Mouse (Mus musculus): ENCODE results near the gene Nfatc3. TPM values are rescaled to one million over a fixed set of nuclear protein-coding genes. Genes with fewer than 3 reads are reported as not detected.

The Nfatc3 gene
- polyA plus RNA-seq, 1 experiment from 2014 or later: 3.0 TPM

DNA sequence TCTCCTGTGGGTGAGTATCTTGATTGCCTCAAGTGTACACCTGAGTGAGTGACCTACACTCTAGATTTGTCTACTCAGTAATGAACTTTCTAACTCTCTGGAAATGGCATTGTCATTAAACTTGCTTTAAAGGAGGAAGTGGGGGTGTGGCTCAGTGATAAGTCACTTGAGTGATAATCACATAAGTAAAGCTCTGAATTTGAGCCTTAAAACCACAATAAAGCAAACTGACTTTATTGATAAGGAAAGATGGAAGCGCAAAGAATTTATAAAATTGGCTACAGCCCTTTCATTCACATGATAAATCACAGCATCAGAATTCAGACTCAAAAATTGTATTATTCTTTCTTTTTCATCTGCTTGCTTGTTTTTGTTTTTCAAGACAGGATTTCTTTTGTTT is 98.8 kb downstream of the Nfatc3 start:
- ATAC-seq (ENCODE audit: low read depth): no peak
- Histone ChIP-seq H3K4me3 (ENCODE audit: low read depth, low read length) (no peak overlapping the region), H3K9ac (ENCODE audit: low read depth, low read length) (no peak overlapping the region), H3K36me3 (ENCODE audit: control insufficient read depth, insufficient read depth) (no peaks in the 10 kb centered on the region), H3K4me2 (ENCODE audit: low read depth, low read length) (no peak overlapping the region), H3K27me3 (ENCODE audit: control insufficient read depth, insufficient read depth, low read depth, low read length) (no peaks in the 10 kb centered on the region), H3K4me1 (ENCODE audit: control insufficient read depth, low read depth, low read length) (peaks cover 6% of the 10 kb centered on the region), H3K9me3 (replicated peaks; ENCODE audit: control insufficient read depth, low read length) (no peaks in the 10 kb centered on the region), H3K27ac (ENCODE audit: low read length) (no peak overlapping the region)
- 26% methylated on average over 1 of the region's 1 CpGs for WGBS (ENCODE audit: insufficient replicate concordance)

DNA sequence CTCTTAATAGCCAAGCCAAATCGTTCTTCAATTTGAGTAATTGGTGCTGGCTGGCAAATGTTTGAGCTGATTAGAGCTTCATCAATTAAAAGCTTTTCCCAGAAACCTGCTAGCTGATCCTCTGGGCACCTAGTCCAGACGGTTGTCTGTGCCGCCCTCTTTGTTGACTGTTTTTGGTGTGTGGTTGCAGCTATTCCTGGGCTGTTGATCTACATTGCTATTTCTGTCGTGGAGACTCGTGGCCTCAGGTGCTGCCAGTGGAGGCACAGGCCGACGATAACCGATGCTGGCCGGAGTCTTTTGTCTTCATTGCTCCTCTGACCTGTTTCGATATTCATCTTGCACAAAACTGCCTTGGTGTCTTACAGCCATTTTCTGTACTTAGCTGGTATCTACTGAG is 99.7 kb downstream of the Nfatc3 start:
- Histone ChIP-seq H3K36me3 (ENCODE audit: control insufficient read depth, insufficient read depth) (no peaks in the 10 kb centered on the region), H3K4me2 (ENCODE audit: low read depth, low read length) (no peak overlapping the region), H3K9ac (ENCODE audit: low read depth, low read length) (no peak overlapping the region), H3K27ac (ENCODE audit: low read length) (no peak overlapping the region), H3K4me1 (ENCODE audit: control insufficient read depth, low read depth, low read length) (peaks cover 3% of the 10 kb centered on the region), H3K27me3 (ENCODE audit: control insufficient read depth, insufficient read depth, low read depth, low read length) (no peaks in the 10 kb centered on the region), H3K4me3 (ENCODE audit: low read depth, low read length) (no peak overlapping the region), H3K9me3 (replicated peaks; ENCODE audit: control insufficient read depth, low read length) (no peaks in the 10 kb centered on the region)
- 80% methylated on average over 10 of the region's 10 CpGs for WGBS (ENCODE audit: insufficient replicate concordance)
- no peak for ATAC-seq (ENCODE audit: low read depth)

GRCm38 (mm10) chr8:106159876-106160275 is 101.2 kb downstream of the Nfatc3 start:
- WGBS (ENCODE audit: insufficient replicate concordance): 83% methylated on average over 6 of the region's 6 CpGs
- ATAC-seq (ENCODE audit: low read depth): no peak
- Histone ChIP-seq H3K27ac (ENCODE audit: low read length) (no peak overlapping the region), H3K4me1 (ENCODE audit: control insufficient read depth, low read depth, low read length) (no peaks in the 10 kb centered on the region), H3K4me3 (ENCODE audit: low read depth, low read length) (no peak overlapping the region), H3K9me3 (replicated peaks; ENCODE audit: control insufficient read depth, low read length) (no peaks in the 10 kb centered on the region), H3K9ac (ENCODE audit: low read depth, low read length) (no peak overlapping the region), H3K27me3 (ENCODE audit: control insufficient read depth, insufficient read depth, low read depth, low read length) (no peaks in the 10 kb centered on the region), H3K4me2 (ENCODE audit: low read depth, low read length) (no peak overlapping the region), H3K36me3 (ENCODE audit: control insufficient read depth, insufficient read depth) (no peaks in the 10 kb centered on the region)

DNA sequence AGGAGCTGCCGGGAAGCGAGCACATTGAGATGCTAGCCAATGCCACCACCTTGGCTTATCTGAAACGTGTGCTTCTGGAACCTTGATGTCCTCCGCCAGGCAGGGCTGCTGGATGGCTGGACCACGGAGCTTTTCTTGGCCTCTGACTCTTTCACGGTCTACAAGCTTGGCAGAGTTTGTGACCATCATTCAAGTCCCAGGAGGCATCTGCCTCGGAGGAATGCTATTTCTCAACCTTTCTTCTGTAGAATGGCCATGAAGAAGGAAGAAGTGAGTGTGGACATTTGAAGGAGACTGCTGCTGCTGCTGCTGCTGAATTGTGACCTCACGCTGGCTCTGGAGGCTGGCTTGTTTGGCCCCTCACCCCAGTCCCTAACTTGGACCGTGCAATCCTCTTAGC is 104.6 kb downstream of the Nfatc3 start:
- 79% methylated on average over 9 of the region's 9 CpGs for WGBS (ENCODE audit: insufficient replicate concordance)
- H3K27ac ChIP-seq (ENCODE audit: low read length): no peak overlapping the region
- no peak overlapping the region for H3K9ac ChIP-seq (ENCODE audit: low read depth, low read length)
- no peak overlapping the region for H3K4me3 ChIP-seq (ENCODE audit: low read depth, low read length)
- no peaks in the 10 kb centered on the region for H3K9me3 ChIP-seq (replicated peaks; ENCODE audit: control insufficient read depth, low read length)
- H3K4me1 ChIP-seq (ENCODE audit: control insufficient read depth, low read depth, low read length): peaks cover 3% of the 10 kb centered on the region
- H3K4me2 ChIP-seq (ENCODE audit: low read depth, low read length): no peak overlapping the region
- H3K36me3 ChIP-seq (ENCODE audit: control insufficient read depth, insufficient read depth): no peaks in the 10 kb centered on the region
- peaks cover 3% of the 10 kb centered on the region; the same call in 1 of the 2 replicates for H3K27me3 ChIP-seq (ENCODE audit: control insufficient read depth, insufficient read depth, low read depth, low read length)
- no peak for ATAC-seq (ENCODE audit: low read depth)

DNA sequence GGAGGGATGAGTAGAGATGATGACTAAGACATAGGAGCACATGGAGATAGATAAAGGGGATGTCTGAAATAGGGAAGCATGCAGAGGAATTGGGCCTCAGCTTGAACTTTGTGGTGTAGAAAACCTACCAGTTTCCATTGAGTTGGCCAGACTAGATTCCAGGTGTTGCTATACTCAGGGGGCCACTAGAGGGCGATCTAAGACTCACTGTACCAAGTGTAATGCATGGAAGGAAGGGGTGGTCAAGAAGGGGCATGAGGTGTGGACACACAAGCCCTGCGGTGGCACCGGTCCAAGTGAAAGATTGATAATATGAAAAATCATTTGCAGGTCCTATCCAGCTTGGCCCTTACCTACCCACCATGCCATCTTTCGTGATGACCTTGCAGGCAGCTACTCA is 106.8 kb downstream of the Nfatc3 start:
- no peak overlapping the region for H3K27ac ChIP-seq (ENCODE audit: low read length)
- no peak for ATAC-seq (ENCODE audit: low read depth)
- H3K36me3 ChIP-seq (ENCODE audit: control insufficient read depth, insufficient read depth): no peaks in the 10 kb centered on the region
- WGBS (ENCODE audit: insufficient replicate concordance): 26% methylated on average over 4 of the region's 4 CpGs
- H3K9ac ChIP-seq (ENCODE audit: low read depth, low read length): no peak overlapping the region
- no peaks in the 10 kb centered on the region for H3K9me3 ChIP-seq (replicated peaks; ENCODE audit: control insufficient read depth, low read length)
- peaks cover 17% of the 10 kb centered on the region for H3K4me1 ChIP-seq (ENCODE audit: control insufficient read depth, low read depth, low read length)
- H3K4me2 ChIP-seq (ENCODE audit: low read depth, low read length): no peak overlapping the region
- H3K27me3 ChIP-seq (ENCODE audit: control insufficient read depth, insufficient read depth, low read depth, low read length): peaks cover 9% of the 10 kb centered on the region
- no peak overlapping the region for H3K4me3 ChIP-seq (ENCODE audit: low read depth, low read length)

- Histone ChIP-seq H3K4me2 (ENCODE audit: low read depth, low read length) (peak within 1 kb of the TSS; percentile 99), H3K9ac (ENCODE audit: low read depth, low read length) (peak within 1 kb of the TSS; percentile 67), H3K27ac (ENCODE audit: low read length) (0 out of 2 replicates have a peak within 1 kb of the TSS, but pooled peaks have one; percentile 8), H3K4me1 (ENCODE audit: control insufficient read depth, low read depth, low read length) (peaks cover 17% of the 10 kb centered on the region), H3K36me3 (ENCODE audit: control insufficient read depth, insufficient read depth) (no peaks in the 10 kb centered on the region), H3K4me3 (ENCODE audit: low read depth, low read length) (peak within 1 kb of the TSS; percentile 74), H3K9me3 (replicated peaks; ENCODE audit: control insufficient read depth, low read length) (no peaks in the 10 kb centered on the region), H3K27me3 (ENCODE audit: control insufficient read depth, insufficient read depth, low read depth, low read length) (peaks cover 9% of the 10 kb centered on the region)
- under 1% methylated on average over 59 of the region's 59 CpGs for WGBS (ENCODE audit: insufficient replicate concordance)
- peak; percentile 88 for ATAC-seq (ENCODE audit: low read depth)
Measured at GRCm38 (mm10) chr8:106168356-106169016, 109.8 kb downstream of the Nfatc3 start, which contains the start of gene Slc7a6. TSS of gene Slc7a6 (plus strand) at chr8:106168857.

- Histone ChIP-seq H3K9ac (ENCODE audit: low read depth, low read length) (peak overlapping the region; percentile 67), H3K4me3 (ENCODE audit: low read depth, low read length) (peak overlapping the region; percentile 74), H3K4me2 (ENCODE audit: low read depth, low read length) (peak overlapping the region; percentile 99), H3K4me1 (ENCODE audit: control insufficient read depth, low read depth, low read length) (peaks cover 17% of the 10 kb centered on the region), H3K27me3 (ENCODE audit: control insufficient read depth, insufficient read depth, low read depth, low read length) (peaks cover 9% of the 10 kb centered on the region), H3K36me3 (ENCODE audit: control insufficient read depth, insufficient read depth) (no peaks in the 10 kb centered on the region), H3K27ac (ENCODE audit: low read length) (no peak overlapping the region), H3K9me3 (replicated peaks; ENCODE audit: control insufficient read depth, low read length) (no peaks in the 10 kb centered on the region)
- ATAC-seq (ENCODE audit: low read depth): peak; percentile 55
- WGBS (ENCODE audit: insufficient replicate concordance): 2% methylated on average over 54 of the region's 54 CpGs
Measured at GRCm38 (mm10) chr8:106169017-106169933, 110.6 kb downstream of the Nfatc3 start.

- Histone ChIP-seq H3K9ac (ENCODE audit: low read depth, low read length) (no peak overlapping the region; the same call in 1 of the 2 replicates), H3K4me2 (ENCODE audit: low read depth, low read length) (peak overlapping the region; percentile 99), H3K9me3 (replicated peaks; ENCODE audit: control insufficient read depth, low read length) (no peaks in the 10 kb centered on the region), H3K27me3 (ENCODE audit: control insufficient read depth, insufficient read depth, low read depth, low read length) (peaks cover 9% of the 10 kb centered on the region), H3K36me3 (ENCODE audit: control insufficient read depth, insufficient read depth) (no peaks in the 10 kb centered on the region), H3K27ac (ENCODE audit: low read length) (no peak overlapping the region), H3K4me1 (ENCODE audit: control insufficient read depth, low read depth, low read length) (peaks cover 17% of the 10 kb centered on the region), H3K4me3 (ENCODE audit: low read depth, low read length) (peak overlapping the region; percentile 74; the same call in 1 of the 2 replicates)
- no peak for ATAC-seq (ENCODE audit: low read depth)
- WGBS (ENCODE audit: insufficient replicate concordance): 31% methylated on average over 6 of the region's 6 CpGs
Measured at GRCm38 (mm10) chr8:106169934-106170480, 111.4 kb downstream of the Nfatc3 start.

Data from liver, embryonic 16.5 days (tissue).